Mouse (Mus musculus): ENCODE data around the gene Oca2.

GRCm38 (mm10) chr7:56239543-56239942 lies at the start of gene Oca2:
- TF ChIP-seq CTCF (IDR thresholded peaks at IDR 0.05; ENCODE audit: low read depth) (no peak), EP300 (IDR thresholded peaks at IDR 0.05; ENCODE audit: low read depth) (no peak)

Data from liver, embryonic 14.5 days (tissue).